Mouse (Mus musculus) stomach, postnatal 0 days (tissue): ENCODE data around the gene Eif3k.

Experiments used
- CTCF ChIP-seq: IDR thresholded peaks from 2 replicates; pipeline ENCODE4 v1.5.1; 2016; ENCODE audit warnings: antibody characterized with exemption, low read depth, mild to moderate bottlenecking, moderate library complexity
- EP300 ChIP-seq: optimal IDR thresholded peaks from 2 replicates; pipeline ENCODE3; 2016; ENCODE audit warnings: antibody characterized with exemption

- TF ChIP-seq CTCF, result no peak
- no peak for TF ChIP-seq EP300
These were observed 35.4 kb downstream of the Eif3k start for GRCm38 (mm10) chr7:28946271-28946610.
